Mouse (Mus musculus) embryonic fibroblast, embryonic 13.5 days (primary cell): ENCODE measurements around the gene Tmtc2. TPM values are rescaled to one million over a fixed set of nuclear protein-coding genes. Genes with fewer than 3 reads are reported as not detected.

Experiments used
- H3K27ac ChIP-seq: 2 replicates; pipeline ENCODE4 v1.5.1; 2012; ENCODE audit warnings: low read length, control low read depth, inconsistent platforms; ENCODE audit not compliant: insufficient read depth
- H3K4me1 ChIP-seq: 2 replicates; pipeline ENCODE4 v1.6.1; 2011; ENCODE audit warnings: low read length; ENCODE audit not compliant: control insufficient read depth, insufficient read depth
- H3K4me3 ChIP-seq: 2 replicates; pipeline ENCODE4 v1.5.1; 2011; ENCODE audit warnings: mild to moderate bottlenecking, control low read depth, low read length; ENCODE audit not compliant: insufficient read depth
- CTCF ChIP-seq: IDR thresholded peaks from 2 replicates; pipeline ENCODE4 v1.5.1; 2011; ENCODE audit warnings: mild to moderate bottlenecking, control low read depth, low read length, moderate library complexity, borderline replicate concordance; ENCODE audit not compliant: insufficient read depth
- POLR2A ChIP-seq: IDR thresholded peaks from 2 replicates; pipeline ENCODE4 v1.6.1; 2011; ENCODE audit warnings: low read depth, mild to moderate bottlenecking, control low read depth, low read length, moderate library complexity
- polyA plus RNA-seq: library from polyadenylated mRNA; stranded (reverse); fragments of >200 nt; gene quantifications from 2 replicates; pipeline ENCODE4 v1.2.4, GENCODE M21; 2011; ENCODE audit warnings: low read depth; ENCODE audit not compliant: missing spikeins, insufficient read length

Tmtc2 gene
- polyA plus RNA-seq, 1 experiment: 8.8 TPM

DNA sequence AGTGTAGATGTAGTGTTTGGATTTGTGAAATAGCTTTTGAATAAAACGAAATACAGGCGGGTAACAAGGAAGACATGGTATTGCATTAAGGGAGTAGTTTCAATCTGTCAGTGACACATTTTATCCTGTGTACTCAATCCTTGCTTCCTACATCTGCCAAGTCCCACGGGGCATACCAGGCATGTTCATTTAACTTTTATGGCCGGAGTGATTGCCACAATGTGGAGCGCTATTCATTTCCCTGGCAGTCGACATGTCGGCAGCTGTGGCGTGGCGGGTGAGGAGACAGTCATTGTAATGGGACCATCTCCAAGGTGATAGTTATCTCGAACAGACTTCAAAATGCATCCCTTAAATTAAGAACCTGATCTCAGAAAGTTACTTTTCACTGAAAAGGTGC lies 372.8 kb downstream of the Tmtc2 start:
- no peak overlapping the region for H3K4me3 ChIP-seq

DNA sequence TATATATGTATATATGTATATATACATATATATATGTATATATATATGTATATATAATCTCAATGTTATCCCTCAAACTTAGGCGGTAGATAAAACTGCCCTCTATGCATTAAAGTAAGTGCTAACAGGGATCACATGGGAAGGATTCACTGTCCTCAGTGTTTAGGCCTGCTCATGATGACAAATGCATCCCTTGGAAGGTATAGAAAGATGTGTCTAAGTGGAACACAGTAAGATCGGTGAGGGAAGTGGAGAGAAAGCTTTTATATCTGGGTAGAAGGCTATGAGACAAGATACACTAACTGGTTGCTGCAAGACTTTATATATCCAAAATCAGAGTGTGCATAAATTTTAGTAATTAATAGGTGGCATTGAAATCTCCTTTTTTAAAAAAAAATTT lies 373.6 kb downstream of the Tmtc2 start:
- no peak overlapping the region for H3K27ac ChIP-seq
- no peak for TF ChIP-seq POLR2A
- TF ChIP-seq CTCF: no peak
- no peaks in the 10 kb centered on the region for H3K4me1 ChIP-seq

More for the DNA sequence above, 372.8 kb downstream of the Tmtc2 start:
- no peak for TF ChIP-seq CTCF
- no peak for TF ChIP-seq POLR2A
- no peak overlapping the region for H3K27ac ChIP-seq
- H3K4me1 ChIP-seq: no peaks in the 10 kb centered on the region

DNA sequence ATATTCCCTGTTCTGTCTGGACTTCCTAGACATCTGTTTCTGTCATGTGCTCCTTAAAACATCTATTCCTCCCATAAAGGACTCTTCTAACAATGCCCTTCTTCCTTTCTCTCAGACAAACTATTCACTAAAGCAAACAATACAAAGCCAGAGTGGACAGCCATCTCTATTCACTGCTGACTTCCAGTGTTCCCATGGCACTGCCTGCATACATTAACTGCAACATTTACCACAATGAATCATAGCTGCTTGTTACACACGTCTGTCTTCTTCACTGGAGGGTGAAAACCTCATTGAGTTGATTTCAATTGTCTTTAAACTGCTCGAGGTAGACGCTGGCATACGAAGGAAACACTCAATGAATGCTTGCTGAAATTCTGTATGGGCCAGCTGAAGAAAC lies 374.2 kb downstream of the Tmtc2 start:
- no peak overlapping the region for H3K4me3 ChIP-seq
- no peaks in the 10 kb centered on the region for H3K4me1 ChIP-seq
- no peak overlapping the region for H3K27ac ChIP-seq
- no peak for TF ChIP-seq POLR2A
- no peak for TF ChIP-seq CTCF

More for the DNA sequence above, 373.6 kb downstream of the Tmtc2 start:
- no peak overlapping the region for H3K4me3 ChIP-seq

DNA sequence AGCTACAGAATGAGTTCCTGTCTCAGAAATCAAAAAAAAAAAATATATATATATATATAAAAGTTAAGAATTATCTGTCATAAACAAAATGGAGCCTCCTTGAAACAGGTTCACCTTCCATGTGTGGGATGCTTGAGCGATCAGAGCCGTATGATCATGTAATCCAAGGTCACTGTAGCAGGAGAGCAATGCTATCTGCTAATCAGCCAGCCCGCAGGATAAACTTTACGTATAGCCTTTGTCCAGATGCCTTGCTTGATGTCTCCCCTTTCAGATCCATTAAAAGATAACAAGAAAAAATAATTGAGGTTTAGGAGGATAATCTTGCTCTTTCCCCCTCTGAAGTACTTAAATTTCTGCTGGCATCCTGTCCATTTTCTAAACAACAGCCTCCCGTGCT lies 374.7 kb downstream of the Tmtc2 start:
- H3K4me3 ChIP-seq: no peak overlapping the region
- H3K4me1 ChIP-seq: no peaks in the 10 kb centered on the region
- no peak overlapping the region for H3K27ac ChIP-seq
- TF ChIP-seq POLR2A (no peak), CTCF (no peak)

DNA sequence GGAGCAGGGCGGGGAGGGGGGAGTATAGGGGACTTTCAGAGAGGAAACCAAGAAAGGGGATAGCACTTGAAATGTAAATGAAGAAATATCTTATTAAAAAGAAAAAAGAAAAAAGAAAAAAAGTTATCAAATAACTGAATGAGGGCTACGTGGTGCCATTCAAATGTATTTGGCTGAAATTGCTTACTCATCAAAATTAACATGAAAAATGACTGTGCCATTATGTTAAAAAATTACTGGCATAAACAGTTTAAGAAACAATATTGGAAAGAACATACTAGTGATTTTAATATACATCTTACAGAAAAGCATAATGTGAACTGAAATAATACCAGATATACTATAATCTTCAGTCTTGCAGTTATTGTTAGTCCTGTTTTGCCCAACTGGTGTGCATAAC lies 378.9 kb downstream of the Tmtc2 start:
- Histone ChIP-seq H3K4me3 (no peak overlapping the region), H3K27ac (no peak overlapping the region), H3K4me1 (no peaks in the 10 kb centered on the region)
- no peak for TF ChIP-seq CTCF
- no peak for TF ChIP-seq POLR2A

DNA sequence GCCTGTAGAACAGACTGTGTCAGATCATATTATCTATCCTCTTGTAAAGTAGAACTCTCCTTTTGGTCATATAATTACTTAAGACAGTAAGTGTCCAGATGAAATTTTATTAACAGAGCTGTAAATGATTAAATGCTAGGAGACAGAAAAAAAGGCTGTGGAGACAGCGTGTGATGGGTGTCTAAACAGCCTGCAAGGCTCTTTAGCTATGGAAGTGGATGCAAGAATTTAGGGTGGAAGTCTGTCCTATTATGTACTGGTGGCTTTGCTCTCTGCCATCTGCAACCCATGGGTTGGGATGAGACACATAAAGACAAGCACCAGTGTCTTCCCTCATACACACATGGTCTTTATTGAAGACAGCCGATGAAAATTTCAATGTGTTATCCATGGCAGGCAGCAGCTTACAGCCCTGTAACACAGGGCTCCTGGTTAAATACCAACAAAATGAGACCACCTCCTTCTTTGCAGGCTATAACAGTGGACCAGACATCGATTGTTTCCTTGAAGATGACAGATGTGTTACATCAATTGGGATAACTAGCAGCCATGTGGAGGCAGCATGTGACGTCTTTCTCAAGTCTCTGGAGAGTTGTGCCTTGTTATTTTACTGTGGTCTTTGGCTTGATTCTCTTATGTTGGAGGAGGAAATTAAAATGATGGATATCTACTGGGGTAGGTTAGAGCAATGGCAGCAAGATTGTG lies 380.3 kb downstream of the Tmtc2 start:
- H3K4me3 ChIP-seq: no peak overlapping the region
- H3K4me1 ChIP-seq: no peaks in the 10 kb centered on the region
- H3K27ac ChIP-seq: no peak overlapping the region
- TF ChIP-seq CTCF (no peak), POLR2A (no peak)

DNA sequence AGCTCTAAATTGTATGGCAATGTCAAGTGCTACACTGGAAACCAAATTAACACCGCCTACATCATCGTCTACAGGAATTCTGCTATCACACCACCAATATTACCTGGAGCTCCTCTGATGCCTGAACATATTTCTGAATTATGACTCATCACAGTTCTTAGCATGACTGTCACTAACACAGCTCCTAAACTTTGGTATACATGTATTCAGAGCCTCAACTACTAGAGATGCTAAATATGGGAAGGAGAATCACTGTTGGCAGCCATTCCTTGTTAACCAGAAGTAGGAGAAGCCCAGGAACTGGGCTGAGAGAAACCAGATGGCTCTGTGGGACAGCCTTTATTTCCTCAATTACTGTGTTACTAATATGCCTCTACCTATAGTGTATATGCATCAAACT lies 382.2 kb downstream of the Tmtc2 start:
- TF ChIP-seq CTCF (no peak), POLR2A (no peak)
- no peaks in the 10 kb centered on the region for H3K4me1 ChIP-seq
- no peak overlapping the region for H3K27ac ChIP-seq
- no peak overlapping the region for H3K4me3 ChIP-seq

DNA sequence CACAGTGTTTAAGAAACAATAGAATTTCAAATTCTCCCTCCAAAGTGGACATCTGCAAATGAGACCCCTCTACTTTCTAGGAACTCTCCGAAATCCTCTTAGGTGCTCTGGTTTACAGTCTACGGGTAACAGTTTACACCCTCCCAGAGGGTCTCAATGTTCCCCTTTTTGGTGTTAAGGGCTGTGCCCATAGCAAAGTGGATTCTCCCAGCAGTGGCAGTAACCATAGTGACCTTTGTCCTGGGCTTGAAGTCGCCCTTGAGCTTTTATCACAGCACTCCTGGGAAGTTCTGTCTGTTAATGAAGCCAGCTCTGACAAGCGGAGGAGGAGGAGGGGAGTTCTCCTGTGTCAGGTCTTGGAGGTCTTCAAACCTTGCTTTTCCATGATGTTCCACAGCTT lies 384.5 kb downstream of the Tmtc2 start:
- H3K27ac ChIP-seq: no peak overlapping the region
- H3K4me1 ChIP-seq: no peaks in the 10 kb centered on the region
- H3K4me3 ChIP-seq: no peak overlapping the region
- TF ChIP-seq POLR2A (no peak), CTCF (no peak)

DNA sequence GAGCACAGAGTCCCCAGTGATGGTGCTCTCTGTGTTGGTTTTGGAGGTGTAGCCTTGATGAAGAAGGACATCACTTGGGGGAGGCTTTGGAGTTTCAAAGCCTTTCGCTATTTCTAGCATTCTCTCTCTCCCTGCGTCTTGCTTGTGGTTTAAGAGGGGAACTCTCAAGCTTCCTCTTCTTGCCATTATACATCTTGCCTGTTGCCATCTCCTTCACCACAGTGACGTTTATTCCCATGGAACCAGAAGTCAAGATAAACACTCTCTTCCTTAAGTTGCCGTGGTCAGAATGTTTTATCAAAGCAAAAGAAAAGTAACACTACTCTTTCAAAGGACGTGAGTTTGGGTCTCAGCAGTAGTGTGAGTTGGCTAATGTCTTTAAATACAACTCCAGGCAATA lies 387.6 kb downstream of the Tmtc2 start:
- TF ChIP-seq POLR2A: no peak
- no peaks in the 10 kb centered on the region for H3K4me1 ChIP-seq
- no peak overlapping the region for H3K27ac ChIP-seq
- H3K4me3 ChIP-seq: no peak overlapping the region

DNA sequence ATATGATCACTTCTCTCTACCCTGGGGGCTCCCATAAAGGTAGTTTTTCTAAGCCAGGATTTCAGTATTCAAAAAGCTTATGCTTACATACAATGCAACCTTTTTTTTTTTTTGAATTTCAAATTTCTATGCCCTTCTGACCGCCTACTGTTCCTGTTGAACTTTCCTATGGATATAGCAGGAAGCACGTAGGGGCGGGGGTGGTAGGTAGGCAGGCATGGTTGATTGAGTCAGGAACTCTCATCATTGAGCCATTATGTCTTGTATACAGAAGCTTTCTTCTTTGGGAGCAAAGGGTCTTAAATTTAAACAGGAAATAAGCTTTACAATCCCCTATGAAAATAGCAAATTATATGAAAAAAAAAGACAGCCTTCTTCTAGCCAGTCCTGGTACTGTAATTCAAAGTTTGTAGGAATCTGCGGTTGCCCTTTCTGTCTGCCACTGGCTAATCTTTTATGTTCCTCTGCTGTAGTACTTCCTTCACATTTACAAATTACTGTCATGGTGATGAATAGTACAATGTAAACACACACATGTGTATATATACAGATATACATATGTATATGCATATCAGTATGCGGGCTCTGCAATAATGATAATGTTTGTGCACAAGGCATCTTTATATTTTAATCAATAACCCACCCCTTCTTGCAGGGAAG lies 405.7 kb downstream of the Tmtc2 start:
- no peak for TF ChIP-seq POLR2A
- no peak for TF ChIP-seq CTCF
- H3K27ac ChIP-seq: no peak overlapping the region
- H3K4me3 ChIP-seq: no peak overlapping the region
- H3K4me1 ChIP-seq: no peaks in the 10 kb centered on the region
